Mouse (Mus musculus) intestine, embryonic 15.5 days (tissue): Measurements from ENCODE around the gene Osm. TPM values are rescaled to one million over a fixed set of nuclear protein-coding genes. Genes with fewer than 3 reads are reported as not detected.

Experiments
- ATAC-seq: fragments of 200-750 bp; cut with Nextera tagmentation; 2 replicates; pipeline ENCODE4 v1.8.0; 2017; ENCODE audit warnings: moderate TSS enrichment, moderate library complexity
- H3K27ac ChIP-seq: fragments of 300-500 bp; sonication (generic); 2 replicates; pipeline ENCODE4 v1.5.1; 2015; ENCODE audit warnings: mild to moderate bottlenecking, inconsistent platforms
- H3K27me3 ChIP-seq: fragments of 300-500 bp; sonication (generic); replicated peaks from 2 replicates; pipeline ENCODE4 v1.6.1; 2015; ENCODE audit warnings: inconsistent platforms
- H3K36me3 ChIP-seq: fragments of 300-500 bp; sonication (generic); 2 replicates; pipeline ENCODE4 v1.6.1; 2015; ENCODE audit warnings: inconsistent platforms
- H3K4me1 ChIP-seq: fragments of 300-500 bp; sonication (generic); replicated peaks from 2 replicates; pipeline ENCODE4 v1.6.1; 2015; ENCODE audit warnings: inconsistent platforms
- H3K4me2 ChIP-seq: fragments of 300-500 bp; sonication (generic); replicated peaks from 2 replicates; pipeline ENCODE4 v1.6.1; 2015; ENCODE audit warnings: mild to moderate bottlenecking, inconsistent platforms
- H3K4me3 ChIP-seq: fragments of 300-500 bp; sonication (generic); replicated peaks from 2 replicates; pipeline ENCODE4 v1.5.1; 2015; ENCODE audit warnings: inconsistent platforms
- H3K9ac ChIP-seq: fragments of 300-500 bp; sonication (generic); 2 replicates; pipeline ENCODE4 v1.6.1; 2015; ENCODE audit warnings: inconsistent platforms
- H3K9me3 ChIP-seq: fragments of 300-500 bp; sonication (generic); 2 replicates; pipeline ENCODE4 v1.6.1; 2016; ENCODE audit warnings: inconsistent platforms
- WGBS: fragments of 180-500 bp; shearing (Covaris S2); methylation state at CpG from one replicate; pipeline ENCODE4 v1.1.7; 2015; 5-methylcytosine and 5-hydroxymethylcytosine counted together
- polyA plus RNA-seq: library from polyadenylated mRNA; unstranded; fragments of >200 nt; fragmentation: Nextera tagmentation; extraction: Ambion mirVana; gene quantifications from 2 replicates; pipeline ENCODE4 v1.2.1, GENCODE M21; 2015

Gene Osm
- polyA plus RNA-seq, 1 experiment from 2014 or later = 0.26 TPM

DNA sequence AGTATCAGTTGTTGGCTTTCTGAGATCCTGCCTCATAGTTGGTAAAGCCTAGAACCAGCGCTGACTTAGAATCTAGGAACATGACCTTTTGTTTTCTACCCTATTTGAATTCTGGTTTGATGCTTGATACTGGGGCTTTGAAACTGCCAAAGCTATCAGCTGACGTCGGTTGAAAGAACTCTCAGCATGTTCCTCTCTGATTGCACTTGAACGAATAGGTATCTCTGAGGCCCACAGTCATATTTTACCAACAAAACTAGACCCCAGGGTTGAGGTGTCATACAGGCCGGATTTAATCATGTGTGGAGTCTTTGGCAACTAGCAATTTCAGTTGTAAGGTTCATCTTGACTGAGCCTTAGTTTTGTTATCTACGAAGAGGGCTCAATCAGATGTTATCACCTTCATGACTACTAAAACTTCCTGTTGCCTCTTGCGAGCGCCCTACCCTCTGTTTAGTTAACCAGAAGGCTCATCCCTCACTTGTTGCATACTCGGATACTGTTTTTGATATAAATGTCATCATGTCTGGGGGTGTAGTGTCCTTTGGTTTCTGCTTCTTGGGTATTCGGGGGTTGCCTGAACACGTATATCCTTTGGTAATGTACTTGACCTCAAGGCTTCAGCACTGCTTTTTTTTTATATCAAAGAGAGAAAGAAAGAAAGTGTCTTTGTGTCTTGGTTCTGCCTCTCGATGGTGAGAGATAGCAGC lies 33.1 kb upstream of the Osm start:
- Histone ChIP-seq H3K4me2 (no peak overlapping the region), H3K27ac (peak overlapping the region; percentile 71), H3K9ac (no peak overlapping the region), H3K9me3 (no peaks in the 10 kb centered on the region), H3K4me3 (no peak overlapping the region), H3K27me3 (no peaks in the 10 kb centered on the region), H3K36me3 (no peaks in the 10 kb centered on the region; the same call in 1 of the 2 replicates), H3K4me1 (peaks cover 6% of the 10 kb centered on the region; the same call in 1 of the 2 replicates)
- WGBS = 75% methylated on average over 12 of the region's 12 CpGs
- ATAC-seq = no peak

DNA sequence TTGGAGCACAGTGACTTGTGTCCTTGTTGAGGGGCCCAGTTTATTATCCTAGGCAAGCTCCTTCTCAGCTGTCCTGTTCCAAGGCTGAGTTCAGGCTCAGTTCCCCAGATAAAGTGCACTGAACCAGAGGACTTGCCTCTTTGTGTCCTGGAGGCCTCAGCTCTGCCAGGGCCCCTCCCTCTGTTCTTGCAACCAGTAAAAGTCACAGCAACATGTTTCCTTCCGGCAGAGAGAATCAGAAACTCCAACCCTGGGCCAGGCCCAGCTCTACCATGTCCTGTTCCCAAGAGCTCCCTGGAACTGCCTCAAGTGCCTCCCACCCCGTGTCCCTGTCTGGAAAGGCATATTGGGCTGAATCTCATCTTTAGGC lies 32.5 kb upstream of the Osm start:
- whole genome bisulfite sequencing = 40% methylated on average over 2 of the region's 2 CpGs
- H3K9ac ChIP-seq = no peak overlapping the region
- no peak overlapping the region for H3K4me2 ChIP-seq
- peak overlapping the region; percentile 71 for H3K27ac ChIP-seq
- H3K36me3 ChIP-seq = no peaks in the 10 kb centered on the region; the same call in 1 of the 2 replicates
- H3K9me3 ChIP-seq = no peaks in the 10 kb centered on the region
- H3K4me1 ChIP-seq = peaks cover 6% of the 10 kb centered on the region; the same call in 1 of the 2 replicates
- peak; percentile 91 for ATAC-seq
- no peaks in the 10 kb centered on the region for H3K27me3 ChIP-seq
- no peak overlapping the region for H3K4me3 ChIP-seq

DNA sequence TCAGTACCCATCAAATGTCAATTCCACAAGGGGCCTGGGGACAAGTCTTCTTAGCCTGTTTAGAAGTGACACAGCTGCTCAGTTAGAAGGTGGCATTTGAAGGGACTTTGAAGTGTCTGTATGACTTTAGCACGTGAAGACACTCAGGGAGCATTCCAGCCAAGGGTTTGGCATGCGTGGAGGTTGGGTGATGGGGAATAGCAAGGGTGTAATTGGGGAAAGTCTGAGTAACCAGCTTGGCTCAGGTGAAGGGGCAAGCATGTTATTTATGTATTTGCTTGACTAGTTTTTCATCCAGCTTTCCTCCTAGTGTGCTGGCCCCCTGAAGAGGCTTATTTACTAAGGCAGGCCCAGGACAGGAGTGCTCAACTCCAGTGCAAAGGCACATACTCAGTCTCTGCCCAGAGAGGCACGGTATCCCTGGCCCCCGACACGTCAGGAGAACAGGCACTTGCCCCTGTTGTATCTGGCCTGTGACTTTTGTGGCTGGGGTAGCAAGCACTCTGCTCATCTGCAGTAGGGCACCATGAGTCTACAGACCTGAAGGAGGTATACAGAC lies 31.0 kb upstream of the Osm start:
- H3K27me3 ChIP-seq = no peaks in the 10 kb centered on the region
- H3K4me1 ChIP-seq = peaks cover 6% of the 10 kb centered on the region; the same call in 1 of the 2 replicates
- no peak overlapping the region for H3K4me2 ChIP-seq
- ATAC-seq = no peak
- no peak overlapping the region for H3K4me3 ChIP-seq
- H3K27ac ChIP-seq = no peak overlapping the region
- WGBS = 81% methylated on average over 5 of the region's 5 CpGs
- peaks cover 5% of the 10 kb centered on the region for H3K36me3 ChIP-seq
- no peak overlapping the region for H3K9ac ChIP-seq
- H3K9me3 ChIP-seq = no peaks in the 10 kb centered on the region

DNA sequence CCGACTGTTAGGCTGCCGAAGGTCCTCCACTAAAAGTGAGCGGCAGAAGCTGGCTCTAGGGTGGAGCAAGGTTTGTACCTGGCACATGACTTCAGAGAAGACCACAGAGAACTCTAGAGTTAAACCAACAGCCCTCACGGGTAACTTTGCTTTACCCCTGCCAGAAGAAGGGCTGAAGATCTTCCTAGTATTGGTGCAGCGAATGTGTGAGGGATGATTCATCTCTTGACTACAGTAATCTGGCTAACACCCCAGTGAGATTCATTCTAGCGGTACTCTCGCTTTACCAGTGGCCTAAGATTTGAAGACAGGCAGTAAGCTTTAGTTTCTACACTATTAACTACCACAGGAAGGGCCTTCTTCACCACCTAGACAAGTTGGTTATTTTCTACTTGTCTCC lies 30.3 kb upstream of the Osm start:
- no peaks in the 10 kb centered on the region for H3K9me3 ChIP-seq
- H3K9ac ChIP-seq = no peak overlapping the region
- no peak for ATAC-seq
- no peak overlapping the region for H3K4me2 ChIP-seq
- peaks cover 6% of the 10 kb centered on the region; the same call in 1 of the 2 replicates for H3K4me1 ChIP-seq
- 85% methylated on average over 7 of the region's 7 CpGs for WGBS
- H3K27me3 ChIP-seq = no peaks in the 10 kb centered on the region
- H3K4me3 ChIP-seq = no peak overlapping the region
- peaks cover 5% of the 10 kb centered on the region for H3K36me3 ChIP-seq
- no peak overlapping the region for H3K27ac ChIP-seq

DNA sequence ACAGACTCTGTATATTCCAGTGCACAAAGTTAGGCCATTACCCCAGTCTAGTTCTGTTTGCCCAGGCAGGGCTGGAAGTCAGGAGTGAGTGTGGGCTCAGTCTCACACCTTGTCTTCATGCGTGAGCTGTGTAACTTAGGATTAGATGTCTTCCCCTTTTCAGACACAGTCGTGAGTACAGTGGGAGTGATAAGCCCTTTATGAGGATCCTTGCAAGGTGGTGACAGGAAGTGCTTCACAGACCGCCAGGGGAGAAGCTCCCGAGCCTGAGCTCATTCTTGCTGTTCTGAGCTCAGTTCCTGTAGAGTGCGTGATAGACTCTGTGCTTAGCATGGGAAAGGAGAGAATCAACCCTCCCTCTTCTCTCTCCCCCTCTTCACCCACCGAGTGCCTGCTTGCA lies 29.7 kb upstream of the Osm start:
- 62% methylated on average over 6 of the region's 6 CpGs for WGBS
- Histone ChIP-seq H3K36me3 (peaks cover 9% of the 10 kb centered on the region), H3K4me1 (peaks cover 6% of the 10 kb centered on the region; the same call in 1 of the 2 replicates), H3K9me3 (no peaks in the 10 kb centered on the region), H3K4me2 (no peak overlapping the region), H3K27ac (no peak overlapping the region), H3K9ac (no peak overlapping the region), H3K27me3 (no peaks in the 10 kb centered on the region), H3K4me3 (no peak overlapping the region)
- ATAC-seq = no peak

DNA sequence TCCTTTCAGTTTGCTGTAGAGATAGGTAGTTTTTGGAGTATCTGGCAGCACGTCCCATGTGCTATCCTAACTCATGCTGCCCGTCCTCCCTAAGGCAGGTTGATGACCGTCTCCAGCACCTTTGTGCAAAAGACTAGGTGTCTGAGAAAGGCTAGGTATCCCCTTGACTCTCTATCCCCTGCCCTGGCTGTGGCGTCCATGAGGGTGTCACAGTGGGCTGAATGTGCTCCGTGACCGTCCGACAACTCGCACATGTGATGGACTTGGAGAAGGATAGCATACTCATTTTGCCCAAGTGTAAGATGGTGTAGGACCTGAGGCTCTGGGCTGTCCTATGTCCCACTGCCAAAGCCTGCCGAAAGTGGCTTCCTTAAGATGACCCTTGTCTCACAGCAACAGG lies 28.6 kb upstream of the Osm start:
- H3K4me2 ChIP-seq = no peak overlapping the region
- no peak overlapping the region for H3K4me3 ChIP-seq
- H3K27me3 ChIP-seq = no peaks in the 10 kb centered on the region
- H3K27ac ChIP-seq = no peak overlapping the region
- H3K9ac ChIP-seq = no peak overlapping the region
- 92% methylated on average over 9 of the region's 9 CpGs for WGBS
- H3K36me3 ChIP-seq = peaks cover 17% of the 10 kb centered on the region
- no peaks in the 10 kb centered on the region for H3K9me3 ChIP-seq
- peaks cover 6% of the 10 kb centered on the region; the same call in 1 of the 2 replicates for H3K4me1 ChIP-seq
- no peak for ATAC-seq

DNA sequence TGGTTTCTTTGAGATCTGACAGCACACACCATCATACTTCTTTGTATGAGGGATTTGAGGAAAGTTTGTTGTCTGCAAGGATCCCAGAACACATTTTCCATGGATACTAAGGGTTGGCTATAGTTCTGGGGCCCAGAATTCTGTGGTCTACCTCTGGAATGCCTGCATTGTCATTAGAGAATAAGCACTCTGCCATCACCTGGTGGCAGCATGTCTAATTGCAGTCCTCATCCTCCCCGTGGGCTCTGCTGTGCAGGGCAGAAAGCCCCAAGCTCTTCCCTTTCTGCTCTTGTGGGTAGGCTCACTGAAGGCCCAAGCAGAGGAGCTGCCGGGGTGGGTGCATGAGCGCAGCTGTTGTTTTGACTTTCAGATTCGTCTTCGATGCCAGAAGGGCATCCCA lies 26.7 kb upstream of the Osm start:
- no peak for ATAC-seq
- H3K4me1 ChIP-seq = no peaks in the 10 kb centered on the region
- WGBS = 74% methylated on average over 5 of the region's 5 CpGs
- no peak overlapping the region for H3K4me2 ChIP-seq
- no peak overlapping the region for H3K27ac ChIP-seq
- no peaks in the 10 kb centered on the region for H3K27me3 ChIP-seq
- H3K9ac ChIP-seq = no peak overlapping the region
- peaks cover 26% of the 10 kb centered on the region for H3K36me3 ChIP-seq
- no peaks in the 10 kb centered on the region for H3K9me3 ChIP-seq
- no peak overlapping the region for H3K4me3 ChIP-seq

DNA sequence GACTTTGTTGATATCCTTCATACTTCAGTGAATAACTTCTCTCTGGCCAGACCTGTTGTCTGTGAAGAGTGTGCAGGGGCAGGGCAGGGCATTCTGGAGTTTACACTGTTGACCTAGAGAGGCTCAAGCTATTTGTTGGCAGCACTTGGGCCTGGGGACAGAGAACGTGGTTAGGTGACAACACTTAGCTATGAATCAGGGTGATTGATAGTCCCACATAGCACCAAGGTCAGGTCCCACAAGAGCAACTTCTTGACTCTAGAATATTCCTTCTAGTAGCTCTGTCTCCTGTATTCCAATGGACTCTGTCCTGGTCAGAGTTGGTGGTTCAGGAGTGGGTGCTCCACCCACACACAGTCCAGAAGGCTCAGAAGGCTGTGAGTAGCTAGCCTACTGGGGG lies 25.4 kb upstream of the Osm start:
- no peak overlapping the region for H3K4me3 ChIP-seq
- H3K4me1 ChIP-seq = no peaks in the 10 kb centered on the region
- H3K27ac ChIP-seq = no peak overlapping the region
- no peaks in the 10 kb centered on the region for H3K27me3 ChIP-seq
- no peak overlapping the region for H3K4me2 ChIP-seq
- WGBS = 48% methylated on average over 1 of the region's 1 CpGs
- no peak for ATAC-seq
- H3K9me3 ChIP-seq = no peaks in the 10 kb centered on the region
- H3K36me3 ChIP-seq = peaks cover 32% of the 10 kb centered on the region
- no peak overlapping the region for H3K9ac ChIP-seq

DNA sequence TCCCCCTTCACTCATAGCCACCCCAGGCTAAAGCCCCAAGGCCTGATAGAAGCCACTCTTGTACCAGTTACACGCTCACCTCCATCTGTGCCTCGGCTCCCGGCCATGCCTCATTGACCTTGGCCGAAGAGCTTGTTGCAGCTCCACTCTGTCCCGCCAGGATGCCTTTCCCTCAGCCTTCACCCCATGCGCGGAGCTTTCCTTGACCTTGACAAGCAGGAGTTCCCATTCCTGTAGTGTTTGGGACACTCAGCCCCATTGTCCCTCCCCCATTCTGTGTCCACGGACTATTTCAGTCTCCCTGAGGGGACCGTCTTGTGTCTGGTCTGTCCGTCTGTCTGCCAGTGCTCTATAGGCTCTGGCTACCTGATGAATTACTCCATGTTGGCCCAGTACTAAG lies 23.1 kb upstream of the Osm start:
- peaks cover 32% of the 10 kb centered on the region for H3K36me3 ChIP-seq
- H3K27me3 ChIP-seq = no peaks in the 10 kb centered on the region; the same call in 1 of the 2 replicates
- H3K4me3 ChIP-seq = no peak overlapping the region
- peaks cover 2% of the 10 kb centered on the region for H3K4me1 ChIP-seq
- H3K27ac ChIP-seq = no peak overlapping the region
- ATAC-seq = no peak
- no peak overlapping the region for H3K4me2 ChIP-seq
- no peak overlapping the region for H3K9ac ChIP-seq
- 91% methylated on average over 10 of the region's 10 CpGs for WGBS
- H3K9me3 ChIP-seq = no peaks in the 10 kb centered on the region

DNA sequence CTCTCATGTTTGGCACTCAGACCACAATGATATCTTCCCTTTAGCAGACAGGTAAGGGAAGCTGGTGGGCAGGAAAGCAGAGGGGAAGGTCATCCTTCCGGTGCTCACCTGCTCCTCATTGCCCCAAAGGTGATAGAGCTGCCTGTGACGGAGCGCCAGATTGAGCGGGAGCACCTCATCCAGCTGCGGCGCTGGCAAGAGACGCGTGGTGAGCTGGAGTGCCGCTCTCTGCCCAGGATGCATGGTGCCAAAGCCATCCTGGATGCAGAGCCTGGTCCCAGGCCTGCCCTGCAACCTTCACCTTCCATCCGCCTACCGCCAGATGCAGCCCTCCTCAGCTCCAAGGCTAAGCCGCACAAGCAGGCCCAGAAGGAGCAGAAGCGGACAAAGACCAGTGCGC lies 21.6 kb upstream of the Osm start:
- WGBS = 93% methylated on average over 14 of the region's 14 CpGs
- H3K4me1 ChIP-seq = peaks cover 7% of the 10 kb centered on the region
- no peak overlapping the region for H3K4me3 ChIP-seq
- H3K27ac ChIP-seq = no peak overlapping the region
- no peaks in the 10 kb centered on the region; the same call in 1 of the 2 replicates for H3K27me3 ChIP-seq
- no peak overlapping the region for H3K4me2 ChIP-seq
- H3K9ac ChIP-seq = no peak overlapping the region
- ATAC-seq = no peak
- no peaks in the 10 kb centered on the region for H3K9me3 ChIP-seq
- H3K36me3 ChIP-seq = peaks cover 30% of the 10 kb centered on the region

DNA sequence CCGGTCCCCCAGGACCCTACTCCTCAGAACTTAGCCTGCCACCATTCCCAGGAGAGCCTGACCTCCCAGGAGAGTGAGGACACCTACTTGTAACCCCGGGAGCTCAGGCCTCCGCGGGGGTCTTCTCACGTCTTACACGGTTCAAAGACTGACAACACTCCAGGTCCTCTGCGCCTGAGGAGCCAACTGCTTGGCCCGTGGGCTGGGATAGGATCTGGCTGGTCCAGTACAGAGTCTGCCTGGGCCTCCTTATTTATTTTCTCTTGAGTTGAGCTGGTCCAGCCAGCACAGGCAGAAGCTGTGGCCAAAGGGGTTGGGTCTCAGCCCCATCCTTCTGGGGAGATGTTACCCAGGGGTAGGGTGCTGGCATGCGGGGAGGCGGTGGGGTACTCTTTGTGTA lies 21.2 kb upstream of the Osm start:
- Histone ChIP-seq H3K27me3 (no peaks in the 10 kb centered on the region; the same call in 1 of the 2 replicates), H3K4me2 (no peak overlapping the region), H3K36me3 (peaks cover 27% of the 10 kb centered on the region), H3K4me1 (peaks cover 7% of the 10 kb centered on the region), H3K4me3 (no peak overlapping the region), H3K9me3 (no peaks in the 10 kb centered on the region), H3K27ac (no peak overlapping the region), H3K9ac (no peak overlapping the region)
- WGBS = 82% methylated on average over 10 of the region's 10 CpGs
- ATAC-seq = no peak

DNA sequence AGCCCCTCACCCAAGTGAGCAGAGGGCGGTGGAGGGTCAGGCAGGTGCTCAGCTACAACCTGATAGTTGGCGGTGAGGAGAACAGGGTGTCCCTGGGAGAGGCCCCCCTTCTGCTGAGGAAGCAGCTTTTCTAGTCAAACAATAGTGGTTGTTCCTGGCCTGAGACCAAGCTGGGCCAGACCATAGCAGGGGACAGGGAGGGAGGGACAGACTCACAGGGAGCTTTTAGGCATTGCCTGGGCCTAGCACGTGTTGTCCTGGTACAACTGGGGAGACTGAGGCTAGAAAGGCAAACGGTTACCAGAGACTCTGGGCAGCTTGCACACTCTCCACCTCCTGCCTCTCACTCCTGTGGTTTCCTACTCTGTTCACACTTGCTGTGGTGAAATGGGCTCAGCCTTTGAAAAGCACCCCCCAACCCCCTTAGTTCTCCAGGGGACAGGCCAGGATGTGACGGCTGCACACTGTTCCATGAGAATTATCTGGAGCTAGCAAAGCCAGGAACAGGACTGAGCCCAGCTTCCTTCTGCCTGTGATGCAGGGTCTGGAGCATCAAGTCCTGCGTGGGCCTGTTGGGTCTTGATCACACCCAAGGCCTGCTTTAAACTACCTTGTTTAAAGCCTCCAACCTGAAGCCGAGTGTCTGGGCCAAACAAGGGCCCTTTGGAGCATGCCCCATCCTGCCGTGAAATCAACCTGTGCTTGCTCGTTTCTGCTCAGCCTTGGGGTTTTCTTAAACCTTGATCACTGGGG lies 19.8 kb upstream of the Osm start:
- Histone ChIP-seq H3K4me3 (no peak overlapping the region), H3K27me3 (no peaks in the 10 kb centered on the region; the same call in 1 of the 2 replicates), H3K36me3 (peaks cover 25% of the 10 kb centered on the region), H3K4me2 (no peak overlapping the region), H3K9me3 (no peaks in the 10 kb centered on the region), H3K9ac (no peak overlapping the region), H3K27ac (no peak overlapping the region), H3K4me1 (peaks cover 7% of the 10 kb centered on the region)
- 85% methylated on average over 9 of the region's 9 CpGs for WGBS
- no peak for ATAC-seq
